Mouse (Mus musculus) midbrain, embryonic 14.5 days (tissue): ENCODE data around the gene Esr1. TPM values are rescaled to one million over a fixed set of nuclear protein-coding genes. Genes with fewer than 3 reads are reported as not detected.

ENCODE experiments used
- polyA plus RNA-seq: library from polyadenylated mRNA; unstranded; fragments of >200 nt; fragmentation: Nextera tagmentation; extraction: Ambion mirVana; gene quantifications from 2 replicates; pipeline ENCODE4 v1.2.1, GENCODE M21; 2014

Gene Esr1
- polyA plus RNA-seq, 1 experiment from 2014 or later = 0.30 TPM

Other genes with a start within 250 kb of the Esr1 start
- 12.7 and 17.5 TPM in 2 replicates for gene Zbtb2, start 223.5 kb upstream of the Esr1 start, polyA plus RNA-seq
- gene Rmnd1, start 179.2 kb upstream of the Esr1 start, polyA plus RNA-seq = 44.5 and 45.7 TPM in 2 replicates
- 9.2 and 14.7 TPM in 2 replicates for gene Armt1, start 179.1 kb upstream of the Esr1 start, polyA plus RNA-seq
- gene Ccdc170, start 129.1 kb upstream of the Esr1 start, polyA plus RNA-seq = 0.11 and 0.14 TPM in 2 replicates